Mouse (Mus musculus): ENCODE results near the gene Hebp2. TPM values are rescaled to one million over a fixed set of nuclear protein-coding genes. Genes with fewer than 3 reads are reported as not detected.

The Hebp2 gene
- total RNA-seq, 2 experiments from 2014 or later = 0.48 to 1.3 TPM

GRCm38 (mm10) chr10:18506501-18506946 lies 39.4 kb downstream of the Hebp2 start:
- intact Hi-C loops (cut with DNase I) = no loop called here
- TF ChIP-seq CTCF (IDR thresholded peaks at IDR 0.05) = no peak
- Histone ChIP-seq H3K4me3 (no peak overlapping the region), H3K27ac (no peak overlapping the region)
- no peak for DNase-seq

GRCm38 (mm10) chr10:18505690-18506089 lies 40.2 kb downstream of the Hebp2 start:
- H3K27ac ChIP-seq = no peak overlapping the region
- TF ChIP-seq CTCF (IDR thresholded peaks at IDR 0.05) = no peak
- DNase-seq = no peak
- no peak overlapping the region for H3K4me3 ChIP-seq
- intact Hi-C loops (cut with DNase I) = no loop called here

- intact Hi-C loops (cut with DNase I) = no loop called here
- TF ChIP-seq CTCF (IDR thresholded peaks at IDR 0.05) = no peak
- no peak for DNase-seq
- H3K4me3 ChIP-seq = no peak overlapping the region
- no peak overlapping the region for H3K27ac ChIP-seq
These were observed 43.9 kb downstream of the Hebp2 start for GRCm38 (mm10) chr10:18501997-18502396.

GRCm38 (mm10) chr10:18497066-18497465 lies 48.8 kb downstream of the Hebp2 start:
- no peak overlapping the region for H3K27ac ChIP-seq
- intact Hi-C loops (cut with DNase I) = no loop called here
- TF ChIP-seq CTCF (IDR thresholded peaks at IDR 0.05) = no peak
- H3K4me3 ChIP-seq = no peak overlapping the region
- no peak for DNase-seq

- Histone ChIP-seq H3K4me3 (no peak overlapping the region), H3K27ac (no peak overlapping the region)
- intact Hi-C loops (cut with DNase I) = no loop called here
- TF ChIP-seq CTCF (IDR thresholded peaks at IDR 0.05) = no peak
- no peak for DNase-seq
These were observed 51.6 kb downstream of the Hebp2 start for GRCm38 (mm10) chr10:18494249-18494648.

- no peak for TF ChIP-seq CTCF (IDR thresholded peaks at IDR 0.05)
- DNase-seq = no peak
- intact Hi-C loops (cut with DNase I) = no loop called here
- Histone ChIP-seq H3K4me3 (no peak overlapping the region), H3K27ac (no peak overlapping the region)
These were observed 52.6 kb downstream of the Hebp2 start for GRCm38 (mm10) chr10:18493010-18493894.

GRCm38 (mm10) chr10:18491952-18492351 lies 53.9 kb downstream of the Hebp2 start:
- intact Hi-C loops (cut with DNase I) = no loop called here
- no peak overlapping the region for H3K4me3 ChIP-seq
- H3K27ac ChIP-seq = no peak overlapping the region

GRCm38 (mm10) chr10:18489936-18490335 lies 55.9 kb downstream of the Hebp2 start:
- no peak overlapping the region for H3K27ac ChIP-seq
- intact Hi-C loops (cut with DNase I) = no loop called here
- no peak overlapping the region for H3K4me3 ChIP-seq
- DNase-seq = no peak
- no peak for TF ChIP-seq CTCF (IDR thresholded peaks at IDR 0.05)

More at GRCm38 (mm10) chr10:18491952-18492351, 53.9 kb downstream of the Hebp2 start:
- no peak for TF ChIP-seq CTCF (IDR thresholded peaks at IDR 0.05)
- no peak for DNase-seq

Other genes with a start within 250 kb of the Hebp2 start
- 1 to 10 TPM; 4.6 to 7.0 TPM for gene Nhsl1, start 227.1 kb downstream of the Hebp2 start, total RNA-seq (2021)
- under 1 TPM; 0.10 to 0.39 TPM for gene Arfgef3, start 197.9 kb upstream of the Hebp2 start, total RNA-seq (2021)
- gene Gm4922, start 240.7 kb upstream of the Hebp2 start, total RNA-seq (2021) = not detected

Data from gastrocnemius, adult 2 months (tissue).